Mouse (Mus musculus): ENCODE results near the gene Slc3a2.

DNA sequence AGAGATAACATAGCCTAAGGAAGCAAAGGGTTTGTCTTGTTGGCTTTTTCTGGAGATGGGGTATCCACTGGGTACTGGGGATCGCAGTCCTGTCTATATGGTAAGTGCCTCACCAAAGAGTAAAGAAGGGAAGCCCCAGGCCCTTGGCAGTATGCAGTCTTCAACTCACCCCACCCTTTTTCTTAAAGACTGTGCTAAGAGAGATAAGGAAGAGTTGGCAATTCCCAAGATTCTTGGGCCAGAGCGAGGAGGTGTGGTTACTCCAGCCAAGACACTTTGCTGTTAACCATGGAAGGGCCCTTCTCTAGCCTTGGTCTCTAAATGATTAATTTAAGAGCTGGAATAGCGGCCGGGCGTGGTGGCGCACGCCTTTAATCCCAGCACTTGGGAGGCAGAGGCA lies 16.2 kb downstream of the Slc3a2 start:
- TF ChIP-seq CTCF (IDR thresholded peaks at IDR 0.05; ENCODE audit: low read depth) (no peak), EP300 (IDR thresholded peaks at IDR 0.05; ENCODE audit: low read depth) (no peak)
